Mouse (Mus musculus): ENCODE data around the gene Srgap1.

GRCm38 (mm10) chr10:122038554-122038953 lies 8.6 kb downstream of the Srgap1 start:
- TF ChIP-seq FLI1 (IDR thresholded peaks at IDR 0.05; ENCODE audit: low read length) (no peak), GATA1 (IDR thresholded peaks at IDR 0.05; ENCODE audit: borderline replicate concordance, low read length) (no peak)
